Mouse (Mus musculus) gastrocnemius, postnatal 10 days (tissue): Measurements from ENCODE around the gene Slx1b. TPM values are rescaled to one million over a fixed set of nuclear protein-coding genes. Genes with fewer than 3 reads are reported as not detected.

Experiments used
- DNase-seq: peaks from one replicate; pipeline ENCODE4 v3.0.0; 2021; ENCODE audit warnings: mixed read lengths
- total RNA-seq, 2 experiments: library from RNA; stranded (reverse); gene quantifications; 2 replicates each; pipeline ENCODE4 v1.2.3; 2021

The Slx1b gene
- total RNA-seq, 2 experiments from 2014 or later = 4.2 to 6.1 TPM

- DNase-seq = no peak
These were observed 18.9 kb downstream of the Slx1b start for GRCm38 (mm10) chr7:126676631-126677220.

- DNase-seq = no peak
These were observed 19.4 kb downstream of the Slx1b start, which contains the start of gene Sult1a1 for GRCm38 (mm10) chr7:126676207-126676606. TSS of gene Sult1a1 (minus strand) at chr7:126676432.

- DNase-seq = no peak
These were observed 20.5 kb downstream of the Slx1b start for GRCm38 (mm10) chr7:126675104-126675503.

DNA sequence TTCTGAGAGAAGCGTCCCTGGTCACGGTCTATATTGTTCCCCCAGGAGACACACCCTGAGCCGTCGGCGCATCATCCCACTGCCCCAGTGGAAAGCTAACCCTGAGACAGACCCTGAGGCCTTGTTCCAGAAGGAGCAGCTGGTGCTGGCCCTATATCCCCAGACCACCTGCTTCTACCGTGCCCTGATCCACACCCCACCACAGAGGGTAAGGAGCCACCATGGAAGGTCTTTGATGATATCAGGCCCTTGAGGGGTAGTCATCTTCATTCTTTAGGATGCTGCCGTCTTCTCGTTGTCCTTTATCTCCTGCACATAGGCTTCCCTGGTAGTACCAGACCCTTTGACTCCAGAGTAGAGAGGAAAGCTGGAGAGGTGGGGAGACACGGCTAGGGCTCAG is 23.5 kb downstream of the Slx1b start:
- DNase-seq = no peak

DNA sequence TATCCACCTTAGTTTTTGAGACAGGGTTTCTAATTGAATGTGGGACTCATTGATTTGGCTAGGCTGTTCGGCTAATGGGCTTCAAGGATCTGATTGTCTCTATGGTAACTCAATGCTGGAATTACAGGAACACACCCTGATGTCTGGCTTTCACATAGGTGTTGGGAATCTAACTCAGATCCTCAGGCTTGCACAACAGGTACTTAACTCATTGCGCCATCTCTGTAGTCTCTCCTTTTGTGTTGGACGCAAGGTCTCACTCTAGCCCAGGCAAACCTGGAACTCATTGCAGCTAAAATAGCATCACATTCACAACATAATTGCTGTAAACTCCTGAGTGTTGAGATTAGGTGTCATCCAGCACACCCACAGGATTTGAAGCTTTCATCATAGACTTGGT is 25.4 kb downstream of the Slx1b start:
- no peak for DNase-seq

DNA sequence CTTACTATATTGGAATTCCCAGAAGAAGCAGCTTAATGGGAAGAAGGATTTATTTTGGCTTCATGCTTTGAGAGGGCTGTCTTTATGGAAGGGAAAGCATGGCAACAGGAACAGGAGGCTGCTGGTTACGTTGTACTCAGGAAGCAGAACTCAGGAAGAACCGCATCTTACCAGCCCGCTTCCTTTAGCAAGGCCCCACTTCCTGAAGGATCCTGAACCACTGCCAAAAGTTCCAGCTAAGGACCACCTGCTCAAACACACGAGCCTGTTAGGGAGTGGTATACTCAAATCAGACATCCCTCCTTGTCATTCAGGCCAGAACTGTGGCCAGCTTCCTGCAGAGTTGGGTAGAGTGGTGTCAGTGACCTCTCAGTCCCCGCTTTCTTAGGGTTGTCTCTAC is 27.1 kb downstream of the Slx1b start:
- no peak for DNase-seq

DNA sequence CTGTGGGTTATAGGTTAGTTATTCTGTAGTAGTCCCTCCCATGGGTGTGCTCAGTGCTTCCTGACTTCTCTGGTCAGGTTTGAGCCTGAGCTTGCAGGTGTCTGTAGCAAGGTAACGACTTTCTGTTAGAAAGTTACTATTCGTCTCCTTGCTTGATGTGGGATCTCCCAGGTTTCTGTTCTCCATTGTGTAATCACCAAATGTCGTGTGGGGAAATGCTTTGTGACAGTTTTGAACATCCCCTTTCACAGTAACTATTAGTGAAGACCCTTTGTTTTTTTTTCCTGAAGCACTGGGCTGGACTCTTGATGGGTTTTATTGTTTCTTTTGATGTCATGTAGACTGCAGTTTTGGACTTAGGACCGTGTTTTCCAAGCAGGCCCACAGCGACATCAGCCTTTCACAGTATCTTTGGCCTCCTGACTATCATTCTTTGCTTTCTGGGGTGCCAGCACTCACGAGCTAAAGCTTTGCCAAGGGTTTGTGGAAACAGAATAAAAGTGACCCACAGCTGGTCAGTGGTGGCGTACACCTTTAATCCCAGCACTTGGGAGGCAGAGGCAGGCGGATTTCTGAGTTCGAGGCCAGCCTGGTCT is 28.0 kb downstream of the Slx1b start:
- DNase-seq = no peak

- no peak for DNase-seq
These were observed 30.3 kb downstream of the Slx1b start for GRCm38 (mm10) chr7:126665269-126665668.

GRCm38 (mm10) chr7:126663646-126664045 is 31.9 kb downstream of the Slx1b start:
- no peak for DNase-seq

GRCm38 (mm10) chr7:126659771-126660170 is 35.8 kb downstream of the Slx1b start:
- DNase-seq = no peak

GRCm38 (mm10) chr7:126657522-126657921 is 38.1 kb downstream of the Slx1b start:
- DNase-seq = no peak

DNA sequence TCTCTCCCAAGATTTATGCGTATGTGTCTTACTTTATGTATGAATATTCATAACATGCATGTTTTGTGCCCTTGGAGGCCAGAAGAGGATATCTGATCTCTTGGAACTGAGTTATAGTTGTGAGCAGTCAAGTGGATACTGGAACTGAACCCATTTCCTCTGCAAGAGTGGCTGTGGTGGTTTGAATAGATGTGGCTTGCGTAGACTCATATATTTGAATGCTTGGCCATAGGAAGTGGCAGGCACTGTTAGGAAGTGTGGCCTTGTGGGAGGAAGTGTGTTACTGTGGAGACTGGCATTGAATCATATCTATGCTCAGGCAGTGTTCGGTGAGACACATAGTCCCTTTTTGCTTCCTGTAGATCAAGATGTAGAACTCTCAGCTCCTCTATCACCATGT is 39.9 kb downstream of the Slx1b start:
- no peak for DNase-seq

GRCm38 (mm10) chr7:126653991-126654390 is 41.6 kb downstream of the Slx1b start:
- no peak for DNase-seq

DNA sequence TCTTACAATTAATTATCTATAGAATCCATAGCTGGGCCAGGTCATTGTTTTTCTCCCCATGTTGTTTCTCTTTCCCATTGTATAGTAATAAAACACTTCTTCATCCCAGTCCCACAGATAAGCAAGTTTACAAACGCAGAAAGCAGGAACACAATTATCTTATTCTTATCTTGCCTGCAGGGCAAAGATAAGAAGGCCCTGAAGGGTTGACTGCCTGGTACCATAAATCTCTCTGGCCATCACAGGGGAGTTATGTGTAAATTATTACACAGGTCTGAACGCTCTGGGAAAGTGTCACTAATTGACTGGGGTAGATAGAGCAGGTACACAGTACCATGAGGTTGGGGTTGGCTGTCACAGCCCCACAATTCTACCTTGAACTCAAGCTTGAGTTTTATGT is 44.7 kb downstream of the Slx1b start:
- DNase-seq = no peak

DNA sequence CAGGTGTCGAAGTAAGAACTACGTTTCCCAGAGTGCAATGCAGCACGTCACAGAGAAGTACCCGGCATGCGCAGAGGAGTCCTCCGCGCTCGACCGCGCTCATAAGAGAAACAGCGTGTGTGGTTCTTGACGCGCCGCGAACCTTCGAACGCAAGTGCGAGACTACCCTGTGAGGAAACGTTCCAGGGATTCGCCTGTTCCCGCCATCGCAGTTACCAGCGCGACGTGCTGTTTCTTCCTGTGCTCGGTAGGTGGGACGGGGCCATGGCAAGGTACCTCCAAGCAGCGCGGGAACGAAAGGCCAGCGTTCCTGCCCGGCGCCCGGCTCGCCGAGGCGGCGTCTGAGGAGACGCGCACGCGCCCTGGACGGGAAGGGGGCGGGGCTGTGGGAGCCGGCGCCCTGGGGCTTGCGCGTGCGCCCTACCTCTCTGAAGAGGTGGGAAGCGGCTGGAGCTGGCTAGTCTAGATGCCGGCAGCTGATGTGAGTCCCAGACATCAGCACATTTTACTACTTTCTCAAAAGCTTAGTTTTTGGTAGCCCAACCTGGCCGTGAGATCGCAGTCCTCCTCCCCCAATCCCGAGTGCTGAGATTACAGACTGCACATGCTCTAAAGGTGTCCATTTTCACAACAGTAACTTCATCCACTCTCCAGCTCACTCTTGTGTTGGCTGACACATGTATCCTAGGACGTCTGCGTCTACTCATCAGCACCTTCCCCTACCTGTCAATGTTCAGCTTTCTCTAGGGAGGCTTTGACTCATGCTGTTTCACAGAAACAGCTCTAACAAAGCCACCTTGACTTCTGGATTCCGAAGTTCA is 46.1 kb downstream of the Slx1b start, which contains the start of gene Sgf29:
Gene Sgf29 (plus strand): TSS at position 79 of the 821 bp plus-strand sequence.
- peak; percentile 96 for DNase-seq

GRCm38 (mm10) chr7:126648486-126648885 is 47.1 kb downstream of the Slx1b start:
- no peak for DNase-seq

DNA sequence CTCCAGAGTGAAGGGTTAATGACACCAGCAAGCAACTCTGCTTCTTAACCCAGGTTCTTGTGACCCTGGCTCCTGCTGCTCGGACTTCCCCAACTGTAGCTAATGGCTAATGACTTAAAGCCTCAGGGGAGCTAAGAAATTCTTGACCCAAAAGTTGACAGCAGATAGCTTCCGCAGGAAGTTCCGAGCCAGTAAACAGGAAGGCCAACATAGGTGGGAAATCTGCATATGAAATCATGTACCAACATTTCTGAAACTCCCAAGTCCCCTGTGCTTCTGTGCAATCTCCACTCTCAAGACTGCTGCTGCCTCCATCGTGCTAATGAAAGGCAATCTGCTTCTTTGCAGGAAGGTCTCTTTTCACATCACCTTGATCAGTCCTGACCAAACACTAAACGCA is 49.9 kb downstream of the Slx1b start:
- DNase-seq = no peak

DNA sequence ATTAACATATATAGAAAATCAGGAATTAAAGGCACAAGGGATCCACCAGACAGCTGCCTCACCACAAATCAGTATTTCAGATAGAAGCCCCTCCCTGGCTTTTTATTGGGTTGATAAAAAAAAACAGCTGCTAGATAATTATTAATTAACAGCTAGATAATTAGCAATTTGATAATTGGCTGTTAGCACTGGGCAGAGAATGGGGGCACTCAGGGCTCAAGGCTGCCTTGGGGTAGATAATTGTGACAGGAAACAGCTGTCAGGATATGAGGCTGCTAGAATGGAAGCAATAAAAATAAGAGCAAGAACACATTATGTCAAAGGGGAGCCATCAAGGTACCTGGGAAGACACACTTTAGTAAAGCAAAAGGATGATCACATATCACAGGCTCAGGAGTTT is 50.7 kb downstream of the Slx1b start:
- no peak for DNase-seq

GRCm38 (mm10) chr7:126644345-126644744 is 51.2 kb downstream of the Slx1b start:
- no peak for DNase-seq

DNA sequence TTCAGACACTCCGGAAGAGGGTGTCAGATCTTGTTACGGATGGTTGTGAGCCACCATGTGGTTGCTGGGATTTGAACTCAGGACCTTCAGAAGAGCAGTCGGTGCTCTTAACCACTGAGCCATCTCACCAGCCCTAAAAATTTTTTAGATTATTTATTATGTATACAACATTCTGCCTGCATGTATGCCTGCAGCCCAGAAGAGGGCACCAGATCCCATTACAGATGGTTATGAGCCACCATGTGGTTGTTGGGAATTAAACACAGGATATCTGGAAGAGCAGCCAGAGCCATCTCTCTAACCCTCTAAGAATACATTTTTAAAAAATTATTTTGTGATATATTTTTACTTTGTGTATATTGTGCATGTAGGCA is 52.4 kb downstream of the Slx1b start:
- DNase-seq = peak; percentile 17

GRCm38 (mm10) chr7:126642545-126643243 is 52.9 kb downstream of the Slx1b start:
- DNase-seq = no peak
